In the genomic region with DNA sequence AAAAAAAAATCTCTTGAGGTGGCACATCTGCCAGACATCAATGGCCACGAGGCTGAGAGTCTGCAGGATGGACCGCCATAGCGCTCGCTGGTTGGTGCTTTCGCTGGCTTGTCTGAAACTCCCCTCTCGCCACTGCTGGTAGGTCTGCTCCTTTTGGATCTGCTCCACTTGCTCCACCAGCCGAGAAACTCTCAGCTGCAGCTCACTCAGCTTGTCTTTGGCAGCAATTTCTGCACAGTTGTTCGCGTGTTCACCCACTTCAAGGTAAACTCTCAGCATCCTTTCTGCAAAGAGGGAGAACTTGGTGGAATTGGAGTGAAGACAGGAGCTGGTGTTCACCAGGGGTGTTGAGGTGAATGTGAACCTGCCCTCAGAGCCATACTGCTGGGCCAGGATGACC, we compare ENCODE assay signal across 18 mouse cellular contexts. TPM values are rescaled to one million over a fixed set of nuclear protein-coding genes. Genes with fewer than 3 reads are reported as not detected.
DNase-seq lines count a peak whose midpoint lies in the region; ATAC-seq and TF ChIP-seq lines count a peak whose summit lies in the region.
"Had no signal": no experiment of that assay in that cellular context is flagged by ENCODE, and none has a peak within 500 bp of the region (broad histone marks: within the 10 kb centered on the region; RNA-seq: fewer than 3 reads in every experiment).

No protein-coding gene starts in this region.

- intact Hi-C loops in heart, adult 2 months (cut with DNase I): no loop called here

- H3K36me3 ChIP-seq in neural tube, embryonic 11.5 days (ENCODE audit: control insufficient read depth, insufficient read depth, low read length): no peaks in the 10 kb centered on the region
- H3K36me3 ChIP-seq in neural tube, embryonic 15.5 days: no peaks in the 10 kb centered on the region
- no peaks in the 10 kb centered on the region for H3K36me3 ChIP-seq in heart, adult 2 months (ENCODE audit: control insufficient read depth, insufficient read depth, low read length)
- H3K36me3 ChIP-seq: embryonic facial prominence, embryonic 10.5 days; embryonic facial prominence, embryonic 12.5 days; forebrain, embryonic 15.5 days had no signal

- H3K4me1 ChIP-seq in neural tube, embryonic 11.5 days (ENCODE audit: control insufficient read depth, insufficient read depth, low read length): no peaks in the 10 kb centered on the region
- no peaks in the 10 kb centered on the region; the same call in 1 of the 2 replicates for H3K4me1 ChIP-seq in neural tube, embryonic 15.5 days
- H3K4me1 ChIP-seq in heart, adult 2 months (ENCODE audit: control insufficient read depth, insufficient read depth, low read length): peaks cover 1% of the 10 kb centered on the region

- H3K9ac ChIP-seq in neural tube, embryonic 11.5 days (ENCODE audit: low read length): no peak overlapping the region
- no peak overlapping the region for H3K9ac ChIP-seq in neural tube, embryonic 15.5 days (replicated peaks)
- H3K9ac ChIP-seq in heart, adult 2 months (ENCODE audit: low read depth, low read length): no peak overlapping the region
- H3K9ac ChIP-seq: embryonic facial prominence, embryonic 12.5 days; forebrain, embryonic 13.5 days; forebrain, embryonic 15.5 days; forebrain, postnatal 0 days had no signal

- no peak for TF ChIP-seq POLR2A in heart, adult 2 months (IDR thresholded peaks at IDR 0.05; ENCODE audit: insufficient read depth, low read depth, low read length)

- no peak overlapping the region for H3K4me2 ChIP-seq in neural tube, embryonic 11.5 days (ENCODE audit: low read depth)
- H3K4me2 ChIP-seq in neural tube, embryonic 15.5 days: no peak overlapping the region
- H3K4me2 ChIP-seq: embryonic facial prominence, embryonic 12.5 days; forebrain, embryonic 13.5 days; forebrain, embryonic 15.5 days had no signal

- no peak for TF ChIP-seq EP300 in heart, adult 2 months (IDR thresholded peaks at IDR 0.05; ENCODE audit: insufficient read depth, low read depth, low read length)

- no peak for DNase-seq in frontal cortex, postnatal 14 days (ENCODE audit: low spot score in 2 of 2)
- DNase-seq in neural tube, embryonic 11.5 days (ENCODE audit: low spot score): peak; percentile 4
- DNase-seq in brain, adult 2 months (ENCODE audit: low read depth, low spot score): peak; percentile 47
- DNase-seq in heart, adult 2 months: no peak
- DNase-seq: adrenal gland, adult 2 months; adrenal gland, postnatal 10 days; adrenal gland, postnatal 25 days; cerebellum, adult 18-20 months; cerebellum, adult 8-10 months; cerebellum, adult 9-11 months; cerebellum, postnatal 25 days; forebrain, postnatal 0 days had no signal

- ATAC-seq in frontal cortex, adult (ENCODE audit: low TSS enrichment): peak; percentile 65
- ATAC-seq in neural tube, embryonic 11.5 days (ENCODE audit: insufficient read depth, low FRiP score, low TSS enrichment): no peak
- ATAC-seq in neural tube, embryonic 15.5 days (ENCODE audit: low FRiP score): no peak
- ATAC-seq: forebrain, embryonic 13.5 days; forebrain, embryonic 15.5 days; forebrain, postnatal 0 days had no signal

- no peaks in the 10 kb centered on the region for H3K27me3 ChIP-seq in neural tube, embryonic 11.5 days (ENCODE audit: control insufficient read depth, insufficient read depth, low read length)
- H3K27me3 ChIP-seq in neural tube, embryonic 15.5 days (replicated peaks): no peaks in the 10 kb centered on the region
- no peaks in the 10 kb centered on the region for H3K27me3 ChIP-seq in heart, adult 2 months (ENCODE audit: control insufficient read depth, insufficient read depth, low read length)
- H3K27me3 ChIP-seq: embryonic facial prominence, embryonic 12.5 days; forebrain, embryonic 13.5 days; forebrain, embryonic 15.5 days had no signal

- H3K9me3 ChIP-seq in neural tube, embryonic 11.5 days (ENCODE audit: control insufficient read depth, low read length): no peaks in the 10 kb centered on the region
- no peaks in the 10 kb centered on the region for H3K9me3 ChIP-seq in neural tube, embryonic 15.5 days (replicated peaks)
- H3K9me3 ChIP-seq: embryonic facial prominence, embryonic 10.5 days; embryonic facial prominence, embryonic 12.5 days; forebrain, embryonic 13.5 days; forebrain, embryonic 15.5 days had no signal

- 89% methylated on average over 9 of the region's 9 CpGs for WGBS in neural tube, embryonic 11.5 days
- 87% methylated on average over 9 of the region's 9 CpGs for whole genome bisulfite sequencing in neural tube, embryonic 15.5 days
- 87% methylated on average over 9 of the region's 9 CpGs for WGBS in heart, adult 2 months

- H3K27ac ChIP-seq in neural tube, embryonic 11.5 days (ENCODE audit: low read depth, low read length): no peak overlapping the region
- no peak overlapping the region for H3K27ac ChIP-seq in neural tube, embryonic 15.5 days (replicated peaks)
- H3K27ac ChIP-seq in heart, adult 2 months: no peak overlapping the region
- H3K27ac ChIP-seq: embryonic facial prominence, embryonic 10.5 days; embryonic facial prominence, embryonic 12.5 days; forebrain, embryonic 13.5 days; forebrain, embryonic 15.5 days had no signal

- no peaks in the 10 kb centered on the region for H3K79me2 ChIP-seq in heart, adult 2 months (replicated peaks; ENCODE audit: control insufficient read depth, insufficient read depth, low read length)

- no peak for TF ChIP-seq CTCF in heart, adult 2 months (IDR thresholded peaks at IDR 0.05)

- no peak overlapping the region for H3K4me3 ChIP-seq in neural tube, embryonic 11.5 days (ENCODE audit: low read depth, low read length)
- no peak overlapping the region for H3K4me3 ChIP-seq in neural tube, embryonic 15.5 days (replicated peaks)
- H3K4me3 ChIP-seq in heart, adult 2 months: no peak overlapping the region
- H3K4me3 ChIP-seq: embryonic facial prominence, embryonic 10.5 days; embryonic facial prominence, embryonic 12.5 days; forebrain, embryonic 13.5 days; forebrain, embryonic 15.5 days had no signal

RNA-seq across cellular contexts. Expression of a gene that starts 20.4 kb away (rescaled TPM):
- 7.3 and 9.5 TPM in 2 replicates for polyA plus RNA-seq in neural tube, embryonic 11.5 days (2014; fragmentation: Nextera tagmentation; extraction: Ambion mirVana)
- polyA plus RNA-seq in neural tube, embryonic 15.5 days (2015; fragmentation: Nextera tagmentation; extraction: Ambion mirVana): 7.4 and 14.2 TPM in 2 replicates
- total RNA-seq in heart, adult 2 months (2021): 10 to 100 TPM; 15.4 to 15.5 TPM
- 8.6 and 16.0 TPM in 2 replicates for polyA plus RNA-seq in heart, adult 2 months (2012; rRNA removed)

Comparison
In these comparisons a context has a peak if more than half of its experiments do, and no peak if none do; other contexts are left out.
1. DNase-seq: peak in neural tube, embryonic 11.5 days (single experiment) and brain, adult 2 months (single experiment); none in frontal cortex, postnatal 14 days (0 of 2) and heart, adult 2 months (0 of 2).